Mouse (Mus musculus) MEL (cell line): Measurements from ENCODE around the gene Phf21a.
"Not testable (repeated sequence)": the region's sequence is repeated elsewhere in the genome, so short reads cannot be mapped to it uniquely, and the experiment has no call there.

Experiments used
- CTCF ChIP-seq, 3 experiments: IDR thresholded peaks in 2 of 3; conservative IDR thresholded peaks in 1 of 3; 2 replicates each; pipeline ENCODE4 v1.5.1; 2011 to 2012; ENCODE audit warnings: low read length in 3 of 3, low read depth in 2 of 3, mild to moderate bottlenecking in 2 of 3, improper control_type of control experiment in 1 of 3, inconsistent platforms in 1 of 3, mixed read lengths in 1 of 3, moderate library complexity in 1 of 3; ENCODE audit not compliant: control insufficient read depth in 1 of 3, insufficient read depth in 1 of 3, poor library complexity in 1 of 3, severe bottlenecking in 1 of 3
- EP300 ChIP-seq, 2 experiments: IDR thresholded peaks; 2 replicates each; pipeline ENCODE4 v1.6.1; 2011; ENCODE audit warnings: improper control_type of control experiment in 2 of 2, low read length in 2 of 2, low read depth in 1 of 2, mild to moderate bottlenecking in 1 of 2
- HCFC1 ChIP-seq: IDR thresholded peaks from 2 replicates; pipeline ENCODE4 v1.6.1; 2012; ENCODE audit warnings: low read depth, mild to moderate bottlenecking, inconsistent platforms, low read length, improper control_type of control experiment, moderate library complexity
- MAFK ChIP-seq: IDR thresholded peaks from 2 replicates; pipeline ENCODE4 v1.6.1; 2011; ENCODE audit warnings: low read depth, mild to moderate bottlenecking, low read length, improper control_type of control experiment, borderline replicate concordance
- MYC ChIP-seq: IDR thresholded peaks from 2 replicates; pipeline ENCODE4 v1.6.1; 2011; ENCODE audit warnings: low read depth, mild to moderate bottlenecking, low read length, improper control_type of control experiment, moderate library complexity
- NELFE ChIP-seq: IDR thresholded peaks from 2 replicates; pipeline ENCODE4 v1.6.1; 2011; ENCODE audit warnings: low read depth, low read length, improper control_type of control experiment
- POLR2A ChIP-seq, 2 experiments: IDR thresholded peaks; 2 replicates each; pipeline ENCODE4 v1.6.1; 2011 to 2012; ENCODE audit warnings: low read length in 2 of 2, mild to moderate bottlenecking in 2 of 2, control low read depth in 1 of 2, improper control_type of control experiment in 1 of 2, low read depth in 1 of 2, moderate library complexity in 1 of 2; ENCODE audit not compliant: control insufficient read depth in 1 of 2, insufficient read depth in 1 of 2, poor library complexity in 1 of 2
- TCF12 ChIP-seq: IDR thresholded peaks from 2 replicates; pipeline ENCODE4 v1.6.1; 2014; ENCODE audit warnings: low read depth, mild to moderate bottlenecking, inconsistent platforms, low read length, improper control_type of control experiment, moderate library complexity
- ZC3H11A ChIP-seq: IDR thresholded peaks from 2 replicates; pipeline ENCODE4 v1.6.1; 2012; ENCODE audit warnings: low read depth, mild to moderate bottlenecking, inconsistent platforms, low read length, improper control_type of control experiment

GRCm38 (mm10) chr2:92147925-92148750, 55.2 kb downstream of the Phf21a start:
- TF ChIP-seq TCF12; EP300 (IDR thresholded peaks at IDR 0.05; ENCODE audit: low read depth in 1 of 2, low read length in 2 of 2); NELFE; MAFK; CTCF (IDR thresholded peaks at IDR 0.05 in 2 of 3, conservative IDR thresholded peaks at IDR 0.05 in 1 of 3; ENCODE audit: control insufficient read depth in 1 of 3, insufficient read depth in 1 of 3, low read depth in 2 of 3, low read length in 3 of 3, poor library complexity in 1 of 3, severe bottlenecking in 1 of 3); MYC; POLR2A (IDR thresholded peaks at IDR 0.05; ENCODE audit: control insufficient read depth in 1 of 2, insufficient read depth in 1 of 2, low read depth in 1 of 2, low read length in 2 of 2, poor library complexity in 1 of 2); ZC3H11A; HCFC1: not testable (repeated sequence)
